7 mouse cellular contexts compared by ENCODE assay signal in genomic region chr8:57110765-57111402, GRCm38 (mm10).
DNase-seq lines count a peak whose midpoint lies in the region; ATAC-seq and TF ChIP-seq lines count a peak whose summit lies in the region.
"Not testable (repeated sequence)": the region's sequence is repeated elsewhere in the genome, so short reads cannot be mapped to it uniquely, and the experiment has no call there.

No protein-coding gene starts in this region.

- ATAC-seq in common myeloid progenitor, adult 5-6 weeks (replicated peaks; ENCODE audit: low read depth, poor library complexity, severe bottlenecking), result peak; percentile 100
- peak; percentile 96 for ATAC-seq in heart, embryonic 11.5 days (replicated peaks; ENCODE audit: insufficient number of reproducible peaks, low FRiP score, low TSS enrichment)
- peak; percentile 55; the same call in 1 of the 2 replicates for ATAC-seq in heart, embryonic 16.5 days (replicated peaks; ENCODE audit: extremely low read depth, insufficient read depth, low FRiP score)
- 0 out of 2 replicates have a peak, but pooled peaks have one; percentile 12 for ATAC-seq in kidney, embryonic 16.5 days (ENCODE audit: low FRiP score, low TSS enrichment)
- ATAC-seq in liver, embryonic 13.5 days (ENCODE audit: low read depth), result peak; percentile 100
- peak; percentile 68 for ATAC-seq in lung, embryonic 14.5 days (ENCODE audit: insufficient read depth)
- peak; percentile 100 for ATAC-seq in megakaryocyte-erythroid progenitor cell, adult 5-6 weeks (replicated peaks; ENCODE audit: low FRiP score, low TSS enrichment, poor library complexity, severe bottlenecking)

- not testable (repeated sequence) for H3K4me3 ChIP-seq in heart, embryonic 11.5 days (ENCODE audit: low read depth, low read length); heart, embryonic 16.5 days (ENCODE audit: low read length); kidney, embryonic 16.5 days (ENCODE audit: low read length); liver, embryonic 13.5 days (replicated peaks); lung, embryonic 14.5 days (ENCODE audit: low read depth, low read length)

- peak overlapping the region; percentile 77; the same call in 1 of the 2 replicates for H3K27ac ChIP-seq in heart, embryonic 11.5 days (ENCODE audit: low read depth, low read length)
- not testable (repeated sequence) for H3K27ac ChIP-seq in heart, embryonic 16.5 days (ENCODE audit: low read length); kidney, embryonic 16.5 days (ENCODE audit: low read length); liver, embryonic 13.5 days; lung, embryonic 14.5 days (ENCODE audit: low read depth)

- H3K27me3 ChIP-seq in heart, embryonic 11.5 days (ENCODE audit: control insufficient read depth, insufficient read depth, low read length); heart, embryonic 16.5 days (ENCODE audit: control insufficient read depth, insufficient read depth, low read length); kidney, embryonic 16.5 days (ENCODE audit: insufficient read depth, low read length); liver, embryonic 13.5 days; lung, embryonic 14.5 days (ENCODE audit: insufficient read depth, low read length): not testable (repeated sequence)

- H3K4me2 ChIP-seq in heart, embryonic 11.5 days; heart, embryonic 16.5 days (ENCODE audit: low read depth, low read length); kidney, embryonic 16.5 days (replicated peaks; ENCODE audit: low read depth, low read length); liver, embryonic 13.5 days; lung, embryonic 14.5 days: not testable (repeated sequence)

- H3K9ac ChIP-seq in heart, embryonic 11.5 days (ENCODE audit: low read depth, low read length); heart, embryonic 16.5 days (ENCODE audit: low read length); kidney, embryonic 16.5 days (replicated peaks; ENCODE audit: low read length); liver, embryonic 13.5 days; lung, embryonic 14.5 days: not testable (repeated sequence)

- TF ChIP-seq CTCF in lung, embryonic 14.5 days (IDR thresholded peaks at IDR 0.05; ENCODE audit: low read depth), result not testable (repeated sequence)

- not testable (repeated sequence) for H3K4me1 ChIP-seq in heart, embryonic 11.5 days (ENCODE audit: control insufficient read depth, insufficient read depth, low read length); heart, embryonic 16.5 days (ENCODE audit: control insufficient read depth, insufficient read depth, low read length); kidney, embryonic 16.5 days (ENCODE audit: insufficient read depth, low read length); liver, embryonic 13.5 days (replicated peaks); lung, embryonic 14.5 days (ENCODE audit: insufficient read depth)

- DNase-seq in liver, embryonic 13.5 days; lung, embryonic 14.5 days: not testable (repeated sequence)

- H3K36me3 ChIP-seq in heart, embryonic 11.5 days (ENCODE audit: control insufficient read depth, insufficient read depth, low read length); heart, embryonic 16.5 days (ENCODE audit: control insufficient read depth, insufficient read depth); kidney, embryonic 16.5 days (ENCODE audit: insufficient read depth, low read length); liver, embryonic 13.5 days; lung, embryonic 14.5 days (ENCODE audit: insufficient read depth): not testable (repeated sequence)

- H3K9me3 ChIP-seq in heart, embryonic 11.5 days (replicated peaks; ENCODE audit: control insufficient read depth, low read length); heart, embryonic 16.5 days (replicated peaks; ENCODE audit: control insufficient read depth, low read length); kidney, embryonic 16.5 days (ENCODE audit: low read length); liver, embryonic 13.5 days (replicated peaks); lung, embryonic 14.5 days (ENCODE audit: low read depth, low read length): not testable (repeated sequence)

- WGBS in heart, embryonic 11.5 days (ENCODE audit: insufficient replicate concordance), result 43% methylated on average over 2 of the region's 6 CpGs
- 35% methylated on average over 2 of the region's 6 CpGs for WGBS in heart, embryonic 16.5 days
- 57% methylated on average over 2 of the region's 6 CpGs for WGBS in kidney, embryonic 16.5 days
- 57% methylated on average over 2 of the region's 6 CpGs for WGBS in liver, embryonic 13.5 days (ENCODE audit: insufficient replicate concordance)
- WGBS in lung, embryonic 14.5 days, result 49% methylated on average over 2 of the region's 6 CpGs

Comparison
In these comparisons a context has a peak if more than half of its experiments do, and no peak if none do; other contexts are left out.
1. ATAC-seq: peak in every context shown above with its lines; median percentile 100 in common myeloid progenitor, adult 5-6 weeks; 100 in liver, embryonic 13.5 days; 100 in megakaryocyte-erythroid progenitor cell, adult 5-6 weeks; 96 in heart, embryonic 11.5 days; 68 in lung, embryonic 14.5 days; 55 in heart, embryonic 16.5 days; 12 in kidney, embryonic 16.5 days.